8 mouse cellular contexts compared by ENCODE assay signal in genomic region chr3:107943239-107943990, GRCm38 (mm10). TPM values are rescaled to one million over a fixed set of nuclear protein-coding genes. Genes with fewer than 3 reads are reported as not detected.
DNase-seq lines count a peak whose midpoint lies in the region; ATAC-seq and TF ChIP-seq lines count a peak whose summit lies in the region.

Gene Gstm6, minus strand, starts transcription at chr3:107943749.

- no peak within 1 kb of the TSS for H3K27ac ChIP-seq in left cerebral cortex, adult 2 months
- H3K27ac ChIP-seq in forebrain, embryonic 11.5 days (ENCODE audit: low read depth, low read length): no peak within 1 kb of the TSS
- no peak within 1 kb of the TSS for H3K27ac ChIP-seq in liver, embryonic 13.5 days
- H3K27ac ChIP-seq in neural tube, embryonic 14.5 days (ENCODE audit: low read depth, low read length): no peak within 1 kb of the TSS

- peak; percentile 46 for TF ChIP-seq CTCF in left cerebral cortex, adult 2 months (IDR thresholded peaks at IDR 0.05)

- H3K36me3 ChIP-seq in forebrain, embryonic 11.5 days (ENCODE audit: control insufficient read depth, insufficient read depth, low read length): no peaks in the 10 kb centered on the region
- no peaks in the 10 kb centered on the region for H3K36me3 ChIP-seq in liver, embryonic 13.5 days
- H3K36me3 ChIP-seq in neural tube, embryonic 14.5 days (ENCODE audit: control insufficient read depth, insufficient read depth, low read length): no peaks in the 10 kb centered on the region

- intact Hi-C loops in left cerebral cortex, adult 2 months (cut with DNase I): no loop called here

- H3K4me1 ChIP-seq in forebrain, embryonic 11.5 days (replicated peaks; ENCODE audit: control insufficient read depth, insufficient read depth, low read length): peaks cover 2% of the 10 kb centered on the region; the same call in 1 of the 2 replicates
- H3K4me1 ChIP-seq in liver, embryonic 13.5 days (replicated peaks): peaks cover 4% of the 10 kb centered on the region; the same call in 1 of the 2 replicates
- H3K4me1 ChIP-seq in neural tube, embryonic 14.5 days (ENCODE audit: control insufficient read depth, insufficient read depth, low read length): 0 out of 2 replicates have a peak, but pooled peaks cover 6% of the 10 kb centered on the region

- no peaks in the 10 kb centered on the region for H3K9me3 ChIP-seq in forebrain, embryonic 11.5 days (ENCODE audit: control insufficient read depth, low read length)
- H3K9me3 ChIP-seq in liver, embryonic 13.5 days (replicated peaks): no peaks in the 10 kb centered on the region
- H3K9me3 ChIP-seq in neural tube, embryonic 14.5 days (ENCODE audit: control insufficient read depth, low read length): no peaks in the 10 kb centered on the region

- no peaks in the 10 kb centered on the region for H3K27me3 ChIP-seq in forebrain, embryonic 11.5 days (ENCODE audit: control insufficient read depth, insufficient read depth, low read length)
- H3K27me3 ChIP-seq in liver, embryonic 13.5 days: no peaks in the 10 kb centered on the region
- H3K27me3 ChIP-seq in neural tube, embryonic 14.5 days (ENCODE audit: control insufficient read depth, insufficient read depth, low read length): no peaks in the 10 kb centered on the region

- peak within 1 kb of the TSS; percentile 54 for H3K4me2 ChIP-seq in forebrain, embryonic 11.5 days (ENCODE audit: low read depth, low read length, severe bottlenecking)
- H3K4me2 ChIP-seq in liver, embryonic 13.5 days: peak within 1 kb of the TSS; percentile 32
- peak within 1 kb of the TSS; percentile 29 for H3K4me2 ChIP-seq in neural tube, embryonic 14.5 days (ENCODE audit: low read depth, low read length)

- H3K4me3 ChIP-seq in left cerebral cortex, adult 2 months: no peak within 1 kb of the TSS
- H3K4me3 ChIP-seq in forebrain, embryonic 11.5 days (ENCODE audit: low read depth, low read length): peak within 1 kb of the TSS; percentile 25
- H3K4me3 ChIP-seq in liver, embryonic 13.5 days (replicated peaks): 0 out of 2 replicates have a peak within 1 kb of the TSS, but pooled peaks have one; percentile 18
- peak within 1 kb of the TSS; percentile 14 for H3K4me3 ChIP-seq in neural tube, embryonic 14.5 days (ENCODE audit: low read depth, low read length)

- no peak for DNase-seq in left cerebral cortex, adult 2 months (ENCODE audit: extremely low spot score in 1 of 2, low spot score in 2 of 2)
- DNase-seq in left cerebral cortex, adult 11 months (ENCODE audit: low spot score): no peak
- DNase-seq in forebrain, embryonic 11.5 days (ENCODE audit: low spot score): peak; percentile 67
- DNase-seq in kidney, adult 9 months: peak; percentile 77
- DNase-seq in liver, embryonic 13.5 days: no peak
- no peak for DNase-seq in adipocyte (ENCODE audit: low spot score)
- DNase-seq in spleen, adult 12 weeks (ENCODE audit: low spot score): no peak

- WGBS in forebrain, embryonic 11.5 days: 15% methylated on average over 20 of the region's 20 CpGs
- 26% methylated on average over 20 of the region's 20 CpGs for WGBS in liver, embryonic 13.5 days (ENCODE audit: insufficient replicate concordance)
- 18% methylated on average over 20 of the region's 20 CpGs for WGBS in neural tube, embryonic 14.5 days

- peak; percentile 74 for ATAC-seq in forebrain, embryonic 11.5 days (replicated peaks; ENCODE audit: low FRiP score)
- peak; percentile 43; the same call in 1 of the 2 replicates for ATAC-seq in liver, embryonic 13.5 days (ENCODE audit: low read depth)
- peak; percentile 87 for ATAC-seq in neural tube, embryonic 14.5 days (ENCODE audit: low read depth)

- peak within 1 kb of the TSS; percentile 24; the same call in 1 of the 2 replicates for H3K9ac ChIP-seq in forebrain, embryonic 11.5 days (ENCODE audit: low read length)
- no peak within 1 kb of the TSS for H3K9ac ChIP-seq in liver, embryonic 13.5 days
- H3K9ac ChIP-seq in neural tube, embryonic 14.5 days (replicated peaks; ENCODE audit: low read depth, low read length): no peak within 1 kb of the TSS

RNA-seq across cellular contexts. Expression of gene Gstm6, which starts in this region (rescaled TPM):
- 1 to 10 TPM; 4.7 to 6.7 TPM for total RNA-seq in left cerebral cortex, adult 2 months (2021)
- polyA plus RNA-seq in forebrain, embryonic 11.5 days (2014; fragmentation: Nextera tagmentation; extraction: Ambion mirVana): 9.1 and 13.6 TPM in 2 replicates
- polyA plus RNA-seq in liver, embryonic 13.5 days (2015; fragmentation: Nextera tagmentation; extraction: Ambion mirVana): 9.0 and 12.0 TPM in 2 replicates
- polyA plus RNA-seq in neural tube, embryonic 14.5 days (2014; fragmentation: Nextera tagmentation; extraction: Ambion mirVana): 7.4 and 13.2 TPM in 2 replicates

Comparison
In these comparisons a context has a peak if more than half of its experiments do, and no peak if none do; other contexts are left out.
1. DNase-seq: peak in forebrain, embryonic 11.5 days (single experiment) and kidney, adult 9 months (single experiment); none in left cerebral cortex, adult 2 months (0 of 2), left cerebral cortex, adult 11 months (single experiment), liver, embryonic 13.5 days (single experiment), adipocyte (single experiment) and spleen, adult 12 weeks (single experiment).
2. Peak in every context shown above with its lines, with median percentiles within 50 percentile points of each other: ATAC-seq and H3K4me2 ChIP-seq.